ENCODE assay signal across 1 mouse cellular context in the genomic region with DNA sequence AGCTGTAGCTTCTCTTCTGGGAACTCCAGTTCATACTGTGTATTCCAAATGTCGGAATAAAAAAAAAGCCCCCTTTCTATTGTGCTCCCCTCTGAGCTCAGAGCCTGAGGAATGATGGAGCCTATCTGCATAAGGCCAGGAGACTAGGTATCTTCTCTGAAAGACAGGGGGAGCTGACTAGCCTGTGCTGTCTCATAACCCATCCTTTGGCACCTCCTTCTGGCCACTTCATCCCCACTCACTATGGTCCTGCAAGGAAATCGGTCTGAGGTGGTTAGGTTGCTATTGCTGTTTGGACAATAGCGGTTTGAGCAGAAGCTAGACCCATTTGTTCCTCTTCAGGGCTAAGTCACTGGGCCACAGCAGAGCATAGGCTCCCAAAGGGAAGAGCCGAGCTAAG.
TF ChIP-seq lines count a peak whose summit lies in the region.

No protein-coding gene starts in this region.

TF ChIP-seq in MEL, 35 proteins besides CTCF, POLR2A, EP300 and RAD21 (continued from another document):
- TF ChIP-seq HCFC1 (IDR thresholded peaks at IDR 0.05; ENCODE audit: low read depth, low read length), result no peak
- TF ChIP-seq JUND (IDR thresholded peaks at IDR 0.05; ENCODE audit: low read depth, low read length), result no peak
- no peak for TF ChIP-seq E2F4 (IDR thresholded peaks at IDR 0.05; ENCODE audit: borderline replicate concordance, low read depth, low read length)
- no peak for TF ChIP-seq USF2 (IDR thresholded peaks at IDR 0.05; ENCODE audit: borderline replicate concordance in 1 of 2, insufficient read depth in 1 of 2, low read depth in 1 of 2, low read length in 2 of 2)
- TF ChIP-seq MEF2A (IDR thresholded peaks at IDR 0.05; ENCODE audit: extremely low read depth, insufficient replicate concordance, low read depth, low read length, poor library complexity, severe bottlenecking), result no peak
- TF ChIP-seq ZNF384 (IDR thresholded peaks at IDR 0.05; ENCODE audit: low read depth, low read length), result no peak
- TF ChIP-seq MYC (IDR thresholded peaks at IDR 0.05; ENCODE audit: low read depth, low read length), result no peak
- TF ChIP-seq NRF1 (IDR thresholded peaks at IDR 0.05; ENCODE audit: insufficient read depth, low read depth, low read length, poor library complexity, severe bottlenecking), result no peak
- no peak for TF ChIP-seq MAX (IDR thresholded peaks at IDR 0.05; ENCODE audit: low read length)
- TF ChIP-seq CHD2 (IDR thresholded peaks at IDR 0.05; ENCODE audit: low read length), result no peak
